Mouse (Mus musculus): ENCODE data around the gene Slc35f3.

- TF ChIP-seq CTCF (IDR thresholded peaks at IDR 0.05; ENCODE audit: low read depth) = no peak
- TF ChIP-seq EP300 (IDR thresholded peaks at IDR 0.05; ENCODE audit: low read depth) = no peak
Measured at GRCm38 (mm10) chr8:126359296-126359695, 60.9 kb downstream of the Slc35f3 start.
